Mouse (Mus musculus) lung, postnatal 0 days (tissue): Measurements from ENCODE around the gene Capn11. TPM values are rescaled to one million over a fixed set of nuclear protein-coding genes. Genes with fewer than 3 reads are reported as not detected.

ENCODE experiments used
- ATAC-seq: fragments of 200-750 bp; cut with Nextera tagmentation; 2 replicates; pipeline ENCODE4 v1.8.0; 2017; ENCODE audit warnings: moderate library complexity
- DNase-seq: peaks from one replicate; pipeline ENCODE4 v3.0.0-alpha.2; 2016; ENCODE audit warnings: low spot score
- H3K27ac ChIP-seq: fragments of 300-500 bp; sonication (generic); 2 replicates; pipeline ENCODE4 v1.5.1; 2014; ENCODE audit warnings: antibody characterized with exemption, mild to moderate bottlenecking, low read length, mixed read lengths
- H3K27me3 ChIP-seq: fragments of 300-500 bp; sonication (generic); replicated peaks from 2 replicates; pipeline ENCODE4 v1.6.1; 2014; ENCODE audit warnings: low read length, mixed read lengths; ENCODE audit not compliant: insufficient read depth
- H3K36me3 ChIP-seq: fragments of 300-500 bp; sonication (generic); 2 replicates; pipeline ENCODE4 v1.6.1; 2014; ENCODE audit warnings: low read length, mixed read lengths; ENCODE audit not compliant: insufficient read depth
- H3K4me1 ChIP-seq: fragments of 300-500 bp; sonication (generic); 2 replicates; pipeline ENCODE4 v1.6.1; 2014; ENCODE audit warnings: antibody characterized with exemption, low read depth, low read length, mixed read lengths; ENCODE audit not compliant: insufficient read depth
- H3K4me2 ChIP-seq: fragments of 300-500 bp; sonication (generic); replicated peaks from 2 replicates; pipeline ENCODE4 v1.6.1; 2014; ENCODE audit warnings: low read depth, mild to moderate bottlenecking, low read length, moderate library complexity, mixed read lengths
- H3K4me3 ChIP-seq: fragments of 300-500 bp; sonication (generic); 2 replicates; pipeline ENCODE4 v1.5.1; 2014; ENCODE audit warnings: low read depth, low read length
- H3K9ac ChIP-seq: fragments of 300-500 bp; sonication (generic); replicated peaks from 2 replicates; pipeline ENCODE4 v1.6.1; 2014; ENCODE audit warnings: low read depth, mild to moderate bottlenecking
- H3K9me3 ChIP-seq: fragments of 300-500 bp; sonication (generic); 2 replicates; pipeline ENCODE4 v1.6.1; 2016; ENCODE audit warnings: low read length, mixed read lengths
- CTCF ChIP-seq: IDR thresholded peaks from 2 replicates; pipeline ENCODE4 v1.5.1; 2016; ENCODE audit warnings: antibody characterized with exemption, mild to moderate bottlenecking
- EP300 ChIP-seq: IDR thresholded peaks from 2 replicates; pipeline ENCODE4 v1.6.1; 2016; ENCODE audit warnings: antibody characterized with exemption, mild to moderate bottlenecking, control low read depth
- WGBS: fragments of 180-500 bp; shearing (Covaris S2); extraction: QIAGEN DNeasy Blood & Tissue Kit; methylation state at CpG from one replicate; pipeline ENCODE4 v1.1.7; 2014; 5-methylcytosine and 5-hydroxymethylcytosine counted together
- polyA plus RNA-seq: library from polyadenylated mRNA; unstranded; fragments of >200 nt; fragmentation: Nextera tagmentation; extraction: Ambion mirVana; gene quantifications from 2 replicates; pipeline ENCODE4 v1.2.1, GENCODE M21; 2015

The Capn11 gene
- polyA plus RNA-seq, 1 experiment from 2014 or later: not detected

DNA sequence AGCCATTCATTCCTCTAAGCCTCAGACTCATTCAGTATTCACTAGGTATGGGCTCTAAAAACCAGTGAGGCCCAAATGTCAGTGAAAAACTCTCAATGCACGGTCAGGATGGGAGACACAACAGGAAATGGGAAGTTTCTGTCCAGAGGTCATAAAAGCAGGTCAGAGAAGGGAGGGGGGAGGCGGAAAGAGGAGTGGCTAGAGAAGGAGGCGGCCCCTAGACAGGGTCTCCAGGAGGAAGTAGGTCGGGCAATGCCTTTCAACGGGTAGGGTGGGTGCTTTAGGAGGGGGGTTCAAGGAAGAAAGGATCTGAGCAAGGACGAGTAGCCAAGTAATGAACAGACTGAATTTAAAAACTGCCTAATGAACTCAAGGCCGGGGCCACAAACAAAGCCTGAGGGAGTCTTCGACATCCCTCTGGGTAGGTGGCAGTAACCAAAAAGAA is 40.2 kb downstream of the Capn11 start:
- Histone ChIP-seq H3K9me3 (no peaks in the 10 kb centered on the region), H3K4me2 (peak overlapping the region; percentile 32), H3K9ac (0 out of 2 replicates have a peak overlapping the region, but pooled peaks have one; percentile 3), H3K4me3 (no peak overlapping the region), H3K27me3 (no peaks in the 10 kb centered on the region), H3K36me3 (no peaks in the 10 kb centered on the region), H3K27ac (peak overlapping the region; percentile 55), H3K4me1 (no peaks in the 10 kb centered on the region; the same call in 1 of the 2 replicates)
- no peak for TF ChIP-seq EP300
- no peak for TF ChIP-seq CTCF
- peak; percentile 62 for DNase-seq
- ATAC-seq: peak; percentile 91
- 19% methylated on average over 8 of the region's 8 CpGs for WGBS

DNA sequence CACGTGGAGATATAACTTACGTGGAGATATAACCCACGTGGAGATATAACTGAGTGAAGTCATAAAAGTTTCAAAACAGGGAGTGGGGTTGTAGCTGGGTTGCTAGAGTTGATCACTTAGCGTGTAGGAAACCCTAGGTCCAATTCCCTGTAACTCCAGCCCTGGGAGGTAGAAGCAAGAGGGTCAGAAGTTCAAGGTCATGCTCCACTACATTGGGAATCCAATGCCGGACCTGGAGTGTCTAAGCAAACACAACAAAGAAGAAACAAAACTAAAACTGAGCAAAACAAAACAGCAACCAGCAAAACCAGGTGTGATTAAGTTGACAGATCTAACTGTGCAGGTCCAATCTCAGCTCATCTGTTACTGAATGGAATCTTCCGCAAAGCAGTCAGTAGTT is 41.5 kb downstream of the Capn11 start:
- Histone ChIP-seq H3K27ac (no peak overlapping the region), H3K27me3 (no peaks in the 10 kb centered on the region), H3K9ac (no peak overlapping the region), H3K4me3 (no peak overlapping the region), H3K36me3 (no peaks in the 10 kb centered on the region), H3K4me1 (no peaks in the 10 kb centered on the region; the same call in 1 of the 2 replicates), H3K9me3 (no peaks in the 10 kb centered on the region), H3K4me2 (no peak overlapping the region)
- ATAC-seq (no peak), DNase-seq (no peak)
- 86% methylated on average over 6 of the region's 6 CpGs for WGBS
- no peak for TF ChIP-seq CTCF
- no peak for TF ChIP-seq EP300

DNA sequence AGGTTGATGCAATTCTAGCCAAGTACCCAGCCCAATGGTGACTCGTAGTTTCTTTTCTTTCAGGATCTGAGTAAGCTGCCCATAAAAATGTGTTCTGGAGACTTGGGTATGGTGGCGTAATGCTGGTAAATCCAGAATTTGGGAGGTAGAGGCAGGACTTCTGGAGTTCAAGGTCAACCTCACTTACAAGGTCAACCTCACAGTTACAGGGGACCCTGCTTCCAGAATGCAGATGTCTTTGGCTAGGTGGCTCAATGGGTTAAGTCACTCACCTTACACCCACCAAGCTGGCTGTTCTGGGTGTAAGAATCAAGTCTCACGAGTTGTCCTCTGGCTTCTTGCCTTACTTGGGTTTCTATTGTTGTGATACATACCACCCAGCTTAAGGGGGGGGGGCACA is 42.4 kb downstream of the Capn11 start:
- H3K27me3 ChIP-seq: no peaks in the 10 kb centered on the region
- TF ChIP-seq CTCF: no peak
- no peak for TF ChIP-seq EP300
- H3K9ac ChIP-seq: no peak overlapping the region
- DNase-seq (no peak), ATAC-seq (no peak)
- H3K4me3 ChIP-seq: no peak overlapping the region
- H3K4me1 ChIP-seq: no peaks in the 10 kb centered on the region; the same call in 1 of the 2 replicates
- H3K9me3 ChIP-seq: no peaks in the 10 kb centered on the region
- WGBS: 79% methylated on average over 3 of the region's 3 CpGs
- no peak overlapping the region for H3K4me2 ChIP-seq
- no peaks in the 10 kb centered on the region for H3K36me3 ChIP-seq
- H3K27ac ChIP-seq: no peak overlapping the region

DNA sequence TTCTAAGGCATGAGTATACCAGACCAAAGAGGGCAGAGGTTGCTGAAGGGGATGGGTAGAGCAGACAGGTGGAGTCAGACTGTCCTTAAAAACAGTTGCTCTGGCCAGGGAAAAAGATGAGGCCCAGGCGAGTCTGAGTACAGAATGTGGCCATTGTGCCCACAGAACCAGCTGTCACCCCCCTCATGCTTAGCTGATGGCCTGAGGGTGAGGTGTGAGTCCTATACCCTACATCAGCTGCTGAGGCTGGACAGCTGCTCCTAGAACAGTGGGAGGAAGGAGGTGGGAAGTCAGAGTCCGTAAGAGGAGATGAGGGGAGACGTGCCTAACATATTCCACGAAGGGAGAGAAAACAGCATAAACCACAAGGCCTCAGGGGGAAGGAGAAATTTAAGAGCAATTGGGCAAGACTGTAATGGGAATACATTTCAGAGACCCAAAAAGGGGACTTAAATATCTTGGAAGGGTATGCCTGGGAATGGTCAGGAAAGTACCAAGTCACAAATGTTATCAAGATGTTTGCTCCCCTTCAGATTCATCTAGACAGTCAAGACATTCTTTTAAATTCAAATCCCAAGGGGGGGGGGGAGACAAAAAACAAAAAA is 43.0 kb downstream of the Capn11 start:
- TF ChIP-seq EP300 (no peak), CTCF (no peak)
- 51% methylated on average over 4 of the region's 4 CpGs for WGBS
- Histone ChIP-seq H3K4me3 (no peak overlapping the region), H3K27me3 (no peaks in the 10 kb centered on the region), H3K4me2 (no peak overlapping the region), H3K9me3 (no peaks in the 10 kb centered on the region), H3K27ac (no peak overlapping the region), H3K9ac (no peak overlapping the region), H3K4me1 (no peaks in the 10 kb centered on the region; the same call in 1 of the 2 replicates), H3K36me3 (no peaks in the 10 kb centered on the region)
- DNase-seq (no peak), ATAC-seq (no peak)

DNA sequence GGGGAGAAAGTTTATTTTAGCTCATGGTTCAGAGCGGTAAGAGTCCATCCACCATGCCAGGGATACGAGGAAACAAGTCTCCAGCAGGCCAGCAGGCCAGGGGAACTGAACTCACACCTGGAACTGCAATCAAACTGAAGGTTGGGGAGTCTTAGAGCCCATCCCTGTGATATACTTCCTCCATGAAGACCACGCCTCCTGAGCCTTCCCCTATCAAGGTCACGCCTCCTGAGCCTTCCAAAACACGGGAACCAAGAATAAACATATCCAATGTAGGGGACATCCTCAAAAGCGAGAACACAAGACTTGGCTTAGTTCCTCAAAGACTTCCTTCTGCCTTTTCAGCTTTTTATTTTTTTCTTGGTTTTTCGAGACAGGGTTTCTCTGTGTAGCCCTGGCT is 46.2 kb downstream of the Capn11 start:
- TF ChIP-seq EP300: no peak
- no peak for TF ChIP-seq CTCF
- H3K4me2 ChIP-seq: no peak overlapping the region
- H3K4me1 ChIP-seq: no peaks in the 10 kb centered on the region
- no peak overlapping the region for H3K4me3 ChIP-seq
- DNase-seq (peak; percentile 54), ATAC-seq (no peak)
- H3K27ac ChIP-seq: no peak overlapping the region
- H3K36me3 ChIP-seq: no peaks in the 10 kb centered on the region
- 68% methylated on average over 7 of the region's 7 CpGs for WGBS
- H3K27me3 ChIP-seq: no peaks in the 10 kb centered on the region
- H3K9me3 ChIP-seq: no peaks in the 10 kb centered on the region
- no peak overlapping the region for H3K9ac ChIP-seq

DNA sequence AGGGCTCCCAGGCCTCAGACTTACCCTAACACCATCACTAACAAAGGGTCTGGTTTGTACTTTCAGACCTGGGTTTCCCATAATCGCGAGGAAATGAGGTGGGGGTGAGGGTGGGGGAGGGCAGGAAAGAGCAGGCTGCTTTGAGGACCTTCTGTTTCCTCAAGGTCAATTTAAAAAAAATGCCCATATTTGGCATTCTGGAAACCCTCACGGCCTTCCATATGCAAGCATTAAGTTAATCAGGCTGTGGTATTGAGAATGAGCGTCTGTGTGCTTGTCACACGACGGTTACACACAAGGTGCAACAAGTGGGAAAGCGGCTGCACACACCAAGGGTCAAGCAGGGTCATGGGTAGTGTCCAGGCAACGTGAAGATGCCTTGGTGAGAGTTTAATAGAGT is 47.1 kb downstream of the Capn11 start:
- H3K9ac ChIP-seq: no peak overlapping the region
- no peaks in the 10 kb centered on the region for H3K9me3 ChIP-seq
- WGBS: 64% methylated on average over 8 of the region's 8 CpGs
- H3K4me1 ChIP-seq: no peaks in the 10 kb centered on the region
- H3K27me3 ChIP-seq: no peaks in the 10 kb centered on the region
- H3K36me3 ChIP-seq: no peaks in the 10 kb centered on the region
- no peak overlapping the region for H3K4me2 ChIP-seq
- no peak overlapping the region for H3K27ac ChIP-seq
- H3K4me3 ChIP-seq: no peak overlapping the region
- no peak for DNase-seq
- no peak for ATAC-seq
- TF ChIP-seq EP300: no peak
- no peak for TF ChIP-seq CTCF
